Mouse (Mus musculus) layer of hippocampus, postnatal 10 days (tissue): ENCODE results near the gene Notch4. TPM values are rescaled to one million over a fixed set of nuclear protein-coding genes. Genes with fewer than 3 reads are reported as not detected.

Experiments used
- DNase-seq, 2 experiments: peaks; one replicate each; pipeline ENCODE4 v3.0.0; 2021; ENCODE audit warnings: low spot score in 2 of 2
- total RNA-seq, 2 experiments: library from RNA; stranded (reverse); gene quantifications; 2 replicates each; pipeline ENCODE4 v1.2.3; 2021

The Notch4 gene
- total RNA-seq, 2 experiments from 2014 or later, result 12.9 to 13.0 TPM

DNA sequence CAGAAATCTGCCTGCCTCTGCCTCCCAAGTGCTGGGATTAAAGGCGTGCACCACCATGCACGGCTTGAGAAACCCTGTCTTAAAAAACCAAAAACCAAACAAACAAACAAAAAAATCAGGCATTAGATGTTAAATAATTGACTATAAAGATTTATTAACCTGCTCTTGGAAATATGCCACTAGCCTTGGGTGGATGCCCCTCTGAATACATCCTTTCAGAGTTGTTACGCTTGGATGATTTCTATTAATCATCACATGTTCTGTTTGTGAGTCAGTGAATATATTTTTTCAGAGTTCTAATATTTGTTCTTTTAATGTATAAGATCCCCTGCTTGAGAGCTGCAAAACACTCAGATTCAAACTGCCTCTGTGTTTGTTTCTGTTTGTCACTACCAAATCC, 60.9 kb downstream of the Notch4 start:
- no peak for DNase-seq

- DNase-seq, result no peak
These were observed 62.1 kb downstream of the Notch4 start for GRCm38 (mm10) chr17:34626062-34626772.

- peak in 1 of 2 experiments; percentile 56 for DNase-seq
These were observed 62.7 kb downstream of the Notch4 start for GRCm38 (mm10) chr17:34626773-34627092.

- DNase-seq, result peak; percentile 79 to 88
These were observed 63.2 kb downstream of the Notch4 start for GRCm38 (mm10) chr17:34627093-34627942.

DNA sequence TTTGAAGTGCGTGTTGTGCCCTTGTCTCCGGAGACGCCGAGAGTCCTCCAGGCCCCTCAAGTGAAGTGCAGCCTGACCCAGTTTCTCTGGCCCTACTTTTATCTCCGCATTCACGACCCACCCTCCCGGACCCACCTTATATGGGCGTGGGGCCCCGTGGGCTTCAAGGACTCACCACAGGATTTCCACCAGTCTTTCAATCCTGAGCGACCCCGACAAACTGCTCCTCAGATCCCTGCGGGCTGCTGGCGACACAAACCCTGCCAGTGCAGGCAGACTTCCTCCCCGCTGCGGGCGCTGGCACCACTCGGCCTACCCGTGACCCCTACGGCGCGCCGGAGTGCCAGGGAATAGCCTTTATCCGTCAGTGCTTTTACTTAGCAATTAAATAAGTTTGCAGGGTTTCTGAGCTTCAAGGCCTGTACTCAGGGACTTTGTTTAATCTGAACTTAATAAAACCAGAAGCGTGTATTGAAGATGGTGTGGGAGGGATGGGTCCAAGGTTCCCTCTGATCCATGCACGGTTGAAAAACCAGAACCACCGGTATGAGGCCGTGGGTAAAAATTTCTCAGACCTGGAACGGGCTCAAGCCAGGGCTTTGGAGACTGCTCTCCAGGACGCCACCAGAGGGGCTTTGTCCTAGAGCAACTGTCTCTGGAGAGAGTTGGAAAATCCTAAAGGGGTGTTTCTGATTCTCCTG, 64.0 kb downstream of the Notch4 start, which contains the start of gene Ppt2:
Gene Ppt2, minus strand, starts transcription at position 568 of the 701 bp plus-strand sequence.
- peak; percentile 55 to 62 for DNase-seq

DNA sequence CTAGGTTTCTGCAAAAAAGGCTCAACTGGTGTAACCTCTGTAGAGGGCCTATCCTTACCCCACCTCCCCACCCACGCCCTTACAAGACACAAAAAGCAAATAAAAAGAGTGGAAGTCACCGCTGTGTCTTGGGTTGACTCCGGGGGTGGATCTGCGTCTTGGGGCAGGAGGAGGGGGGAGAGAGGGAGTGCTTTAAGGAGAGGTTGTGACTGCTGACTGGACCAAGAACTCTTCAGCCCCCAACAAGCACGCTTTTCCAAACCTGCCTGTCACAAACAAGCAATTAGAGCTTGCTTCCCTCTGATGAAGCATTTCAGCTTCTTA, 64.5 kb downstream of the Notch4 start:
- no peak for DNase-seq

DNA sequence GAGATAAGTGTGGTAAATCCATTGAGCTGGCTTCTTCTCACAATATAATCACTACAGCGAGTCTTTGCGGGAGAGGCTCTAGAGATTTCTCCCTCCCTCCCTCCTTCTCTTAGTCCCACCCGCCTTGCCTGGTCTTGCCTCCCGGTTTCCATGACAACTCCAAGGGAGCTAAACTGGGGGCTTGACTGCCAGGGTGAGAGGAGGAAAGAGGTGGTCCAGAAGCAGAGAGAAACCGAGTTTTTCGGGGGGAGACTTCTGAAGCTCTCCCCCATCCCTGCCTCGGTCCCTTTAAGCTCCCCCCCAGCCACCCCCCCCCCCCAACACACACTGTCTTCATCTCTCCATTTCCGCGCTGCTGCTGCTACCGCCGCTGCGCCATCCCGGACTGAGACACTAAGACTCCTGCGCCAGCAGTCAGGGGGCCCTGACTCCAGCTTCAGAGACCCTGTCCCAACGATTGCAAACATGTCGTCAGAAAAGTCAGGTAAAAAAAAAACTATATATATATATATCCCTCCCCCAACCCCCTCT, 65.2 kb downstream of the Notch4 start, which contains the start of gene Prrt1:
Gene Prrt1, plus strand, starts transcription at position 313 of the 531 bp plus-strand sequence.
- peak in 1 of 2 experiments; percentile 60 for DNase-seq

DNA sequence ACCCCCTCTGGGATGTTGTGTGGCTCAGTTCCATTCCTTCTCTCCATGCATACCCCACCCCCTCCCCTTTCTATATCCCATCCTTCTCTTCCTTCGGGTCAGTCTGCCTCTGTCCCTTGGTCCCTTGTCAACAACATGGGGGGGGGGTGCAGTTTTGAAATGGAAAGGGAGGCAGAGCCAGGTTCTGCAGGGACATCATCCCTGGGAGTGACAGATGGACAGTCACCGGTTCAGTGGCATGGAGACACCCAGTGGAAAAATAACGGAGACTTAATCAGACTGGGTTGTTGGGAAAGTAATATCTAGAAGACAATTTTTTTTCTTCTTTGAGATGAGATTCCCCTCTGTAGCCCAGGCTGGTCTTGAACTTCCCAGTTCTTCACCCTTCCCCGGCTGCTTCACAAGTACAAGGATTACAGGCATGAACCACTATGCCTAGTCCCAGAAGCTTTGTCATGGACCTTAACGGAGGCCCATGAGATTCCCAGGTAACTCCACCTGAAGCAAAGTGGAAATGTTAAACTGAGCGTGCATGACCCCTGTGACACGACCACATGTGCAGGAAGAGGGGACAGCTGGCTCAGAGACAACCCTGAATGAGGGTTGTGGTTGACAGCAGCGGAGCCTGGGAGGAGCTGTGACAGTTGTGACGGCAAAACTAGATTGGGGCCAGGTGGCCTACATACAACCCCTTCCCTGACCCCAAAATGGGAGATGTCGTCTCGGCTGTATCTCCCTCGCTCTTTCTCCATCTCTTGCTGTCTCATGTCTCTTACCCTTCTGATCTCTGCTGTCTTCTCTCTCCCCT, 65.9 kb downstream of the Notch4 start:
- no peak for DNase-seq

- DNase-seq, result peak in 1 of 2 experiments; percentile 57
These were observed 66.8 kb downstream of the Notch4 start for GRCm38 (mm10) chr17:34630761-34631301.

DNA sequence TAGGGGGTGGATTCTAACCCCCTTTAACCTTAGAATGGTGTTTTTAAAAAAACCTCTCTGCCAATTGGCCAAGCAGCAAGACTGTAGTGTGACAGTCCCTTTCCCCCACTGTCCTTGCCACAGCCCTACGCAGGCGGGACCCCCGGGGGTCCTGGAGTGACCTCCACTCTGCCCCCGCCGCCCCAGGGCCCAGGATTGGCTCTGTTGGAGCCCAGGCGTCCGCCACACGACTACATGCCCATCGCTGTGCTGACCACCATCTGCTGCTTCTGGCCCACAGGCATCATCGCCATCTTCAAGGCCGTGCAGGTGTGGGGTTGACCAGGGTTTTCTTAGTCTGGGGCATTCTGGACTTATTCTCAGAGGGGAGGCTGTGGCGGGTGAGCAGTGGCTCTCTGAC, 67.6 kb downstream of the Notch4 start:
- no peak for DNase-seq

DNA sequence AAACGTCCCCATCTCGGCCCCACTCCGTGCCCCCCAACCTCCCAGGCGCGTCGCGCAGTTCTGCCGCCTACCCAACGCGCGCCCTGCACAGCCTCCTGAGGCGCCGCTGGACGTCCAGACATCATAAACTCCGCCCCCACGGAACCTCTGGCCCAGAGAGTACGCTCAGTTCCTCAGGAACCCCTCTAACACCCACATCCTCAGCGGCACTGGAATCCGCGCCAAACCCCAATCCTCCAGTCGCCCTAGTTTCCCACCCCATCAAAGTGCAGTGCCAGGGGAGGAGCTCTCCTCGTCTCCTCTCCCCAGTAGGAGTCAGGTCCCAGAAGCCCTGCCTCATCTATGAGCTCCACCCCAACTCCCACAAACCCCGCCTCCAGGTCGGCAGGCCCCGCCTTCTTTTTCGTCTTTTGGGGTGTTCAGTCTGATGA, 68.2 kb downstream of the Notch4 start:
- DNase-seq, result peak; percentile 79 to 85

GRCm38 (mm10) chr17:34635671-34636070, 71.6 kb downstream of the Notch4 start:
- no peak for DNase-seq

- no peak for DNase-seq
These were observed 73.4 kb downstream of the Notch4 start for GRCm38 (mm10) chr17:34637459-34637858.

Other genes starting within 250 kb of the Notch4 start
- gene H2-Eb2, start 238.6 kb upstream of the Notch4 start, total RNA-seq, result not detected
- gene Btnl2, start 209.4 kb upstream of the Notch4 start, total RNA-seq, result 1 to 10 TPM in 1 of 2 experiments, under 1 TPM in 1; 0.58 to 1.3 TPM
- not detected for gene Btnl1, start 187.1 kb upstream of the Notch4 start, total RNA-seq
- gene BC051142, start 165.4 kb upstream of the Notch4 start, total RNA-seq, result 1 to 10 TPM; 7.1 to 8.6 TPM
- not detected for gene Btnl4, start 87.0 kb upstream of the Notch4 start, total RNA-seq
- not detected for gene Btnl6, start 46.9 kb upstream of the Notch4 start, total RNA-seq
- gene Gpsm3, start 25.5 kb downstream of the Notch4 start, total RNA-seq, result 1 to 10 TPM; 2.3 to 4.3 TPM
- gene Pbx2, start 27.0 kb downstream of the Notch4 start, total RNA-seq, result 10 to 100 TPM; 36.0 to 40.1 TPM
- 1 to 10 TPM; 1.2 to 2.4 TPM for gene Ager, start 33.6 kb downstream of the Notch4 start, total RNA-seq
- 100 to 1,000 TPM in 1 of 2 experiments, 10 to 100 TPM in 1; 96.4 to 102 TPM for gene Rnf5, start 39.4 kb downstream of the Notch4 start, total RNA-seq
- gene Agpat1, start 40.0 kb downstream of the Notch4 start, total RNA-seq, result 100 to 1,000 TPM; 164 to 172 TPM
- 1 to 10 TPM; 6.0 to 7.0 TPM for gene Egfl8, start 51.7 kb downstream of the Notch4 start, total RNA-seq
- 10 to 100 TPM; 32.9 to 34.1 TPM for gene Ppt2, start 64.2 kb downstream of the Notch4 start, total RNA-seq
- gene Prrt1, start 65.3 kb downstream of the Notch4 start, total RNA-seq, result 100 to 1,000 TPM; 231 to 238 TPM
- gene Fkbpl, start 80.5 kb downstream of the Notch4 start, total RNA-seq, result 10 to 100 TPM; 11.8 to 14.8 TPM
- gene Atf6b, start 82.9 kb downstream of the Notch4 start, total RNA-seq, result 10 to 100 TPM; 75.8 to 78.6 TPM
- gene Tnxb, start 106.3 kb downstream of the Notch4 start, total RNA-seq, result 1 to 10 TPM; 4.1 to 4.7 TPM
- gene C4b, start 179.6 kb downstream of the Notch4 start, total RNA-seq, result 1 to 10 TPM; 8.7 to 9.6 TPM
- not detected for gene Cyp21a1, start 240.3 kb downstream of the Notch4 start, total RNA-seq